Mouse (Mus musculus) lung, postnatal 0 days (tissue): ENCODE results near the gene Cntnap5b.

Source experiments
- CTCF ChIP-seq: IDR thresholded peaks from 2 replicates; pipeline ENCODE4 v1.5.1; 2016; ENCODE audit warnings: antibody characterized with exemption, mild to moderate bottlenecking
- EP300 ChIP-seq: IDR thresholded peaks from 2 replicates; pipeline ENCODE4 v1.6.1; 2016; ENCODE audit warnings: antibody characterized with exemption, mild to moderate bottlenecking, control low read depth

DNA sequence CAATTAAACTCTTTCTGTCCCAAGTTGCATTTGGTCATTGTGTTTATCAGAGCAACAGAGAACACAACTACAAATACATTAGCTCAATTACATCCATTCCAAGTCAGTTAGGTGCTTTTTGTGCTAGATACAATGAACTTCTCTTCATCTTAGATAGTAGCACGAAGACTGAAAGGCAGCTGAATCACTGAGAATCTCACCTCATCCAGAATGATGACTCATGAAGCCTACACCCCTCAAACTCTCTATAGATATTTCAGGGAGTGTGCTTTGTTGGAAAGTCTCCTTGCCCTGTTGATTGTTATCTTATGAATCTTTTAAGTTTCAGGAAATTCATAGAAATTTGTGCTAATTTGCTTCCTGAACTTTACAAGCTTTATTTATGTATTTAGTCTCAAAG, 695.0 kb downstream of the Cntnap5b start:
- TF ChIP-seq EP300 (no peak), CTCF (no peak)
